Mouse (Mus musculus) adrenal gland, adult 18-20 months (tissue): ENCODE results near the gene Prdm4. TPM values are rescaled to one million over a fixed set of nuclear protein-coding genes. Genes with fewer than 3 reads are reported as not detected.

Experiments
- DNase-seq, 2 experiments: peaks; one replicate each; pipeline ENCODE4 v3.0.0; 2021 to 2022; ENCODE audit warnings: low spot score in 2 of 2
- long read RNA-seq, 2 experiments: library from polyadenylated mRNA; stranded (forward); transcript quantifications; one replicate each; pipeline ENCODE4 v2.0.0; 2021
- total RNA-seq, 2 experiments: library from RNA; stranded (reverse); gene quantifications; 1 replicate in 1 of 2; 2 replicates in 1 of 2; pipeline ENCODE4 v1.2.3; 2021

Prdm4 gene
- total RNA-seq: 10 to 100 TPM; 13.4 to 14.5 TPM
- long read RNA-seq, experiment 1, transcript Prdm4-201 (12 exons, 3,877 nt): major isoform, 9 of 14 reads
- long read RNA-seq, experiment 1, partial matches to known transcripts: 2 of 14 reads
- long read RNA-seq, experiment 1, other reads (novel, unspliced or antisense): 1 of 14 reads
- long read RNA-seq, experiment 2, transcript Prdm4-201 (12 exons, 3,877 nt): major isoform, 11 of 20 reads
- long read RNA-seq, experiment 2, partial matches to known transcripts: 5 of 20 reads
- long read RNA-seq, experiment 2, other reads (novel, unspliced or antisense): 3 of 20 reads

DNA sequence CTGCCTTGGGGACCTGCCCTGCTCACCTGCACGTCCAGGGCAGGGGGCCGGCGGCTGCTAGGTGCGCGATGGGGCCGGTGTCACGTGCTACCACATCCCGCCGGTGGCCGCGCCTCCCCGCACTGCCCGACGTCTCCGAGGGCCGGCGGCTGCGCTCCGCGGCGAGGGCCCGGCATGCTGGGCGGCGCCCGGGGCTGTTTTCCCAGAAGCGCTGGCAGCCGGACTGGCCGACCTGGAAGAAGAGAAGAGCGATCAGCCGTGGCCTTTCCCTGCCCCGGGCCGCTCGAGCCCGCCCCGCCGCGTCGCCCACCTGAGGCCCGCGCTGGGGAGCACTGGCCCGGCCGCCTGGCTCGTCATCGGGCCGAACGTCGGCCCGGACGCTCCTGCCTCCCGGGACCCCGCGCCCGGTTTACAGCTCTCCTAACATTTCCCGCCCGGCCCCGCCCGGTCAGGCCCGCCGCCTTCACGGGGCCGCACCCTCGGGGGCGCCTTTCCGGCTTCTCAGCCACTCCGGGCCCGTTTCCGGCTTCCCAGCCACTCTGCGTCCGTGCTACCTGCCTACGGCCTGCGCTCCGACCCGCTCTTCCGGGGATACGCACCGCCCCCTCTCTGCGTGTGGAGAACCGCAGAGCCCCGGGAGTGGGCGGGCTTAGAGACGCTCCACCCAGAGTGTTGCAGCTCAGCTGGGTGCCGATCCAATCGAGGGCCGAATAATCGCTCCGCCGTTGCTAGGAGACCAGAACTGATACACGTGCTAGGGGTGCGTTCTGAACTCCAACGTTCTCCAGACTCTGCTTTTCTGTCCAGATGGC lies at the start of gene Prdm4:
Gene Prdm4 (minus strand): TSS at position 645 of the 812 bp plus-strand sequence.
- peak; percentile 89 to 90 for DNase-seq

DNA sequence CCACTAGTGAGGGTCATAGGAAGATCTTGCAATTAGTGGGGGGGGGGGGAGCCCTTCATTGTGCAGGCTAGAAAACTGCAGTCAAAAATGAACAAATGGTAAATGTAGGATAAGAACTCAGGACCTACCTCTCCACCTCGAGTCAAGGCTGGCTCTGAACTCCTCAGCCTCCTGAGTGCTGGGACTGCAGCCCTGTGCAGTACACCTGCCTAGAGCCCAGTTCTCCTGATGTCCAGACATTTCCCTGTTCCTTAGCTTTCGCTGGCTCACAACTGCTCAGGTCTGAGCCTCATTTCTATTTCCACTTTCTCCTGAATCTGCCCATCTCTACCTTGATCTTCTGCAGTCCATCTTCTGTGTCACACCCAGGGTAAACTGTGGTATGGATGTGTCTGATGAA lies 49.5 kb upstream of the Prdm4 start:
- no peak for DNase-seq

DNA sequence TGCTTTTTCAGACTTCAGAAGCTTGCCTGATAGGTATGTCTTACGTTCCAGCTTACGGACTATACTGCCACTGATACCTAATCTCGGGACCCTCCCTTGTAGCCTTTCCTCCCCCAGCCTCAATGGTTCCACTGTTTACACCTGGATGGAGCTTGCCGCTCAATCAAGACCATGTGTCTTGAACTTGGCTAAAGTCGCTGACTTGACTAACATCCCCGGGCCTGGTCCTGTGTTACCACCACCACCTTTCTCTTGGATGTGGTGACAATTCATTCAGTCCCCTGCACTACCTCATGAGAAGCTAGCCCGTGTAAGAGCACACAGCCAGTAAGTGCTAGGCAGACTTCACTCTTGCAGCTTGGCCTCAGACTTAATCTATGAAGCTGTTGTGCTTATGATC lies 47.4 kb upstream of the Prdm4 start:
- DNase-seq: no peak

DNA sequence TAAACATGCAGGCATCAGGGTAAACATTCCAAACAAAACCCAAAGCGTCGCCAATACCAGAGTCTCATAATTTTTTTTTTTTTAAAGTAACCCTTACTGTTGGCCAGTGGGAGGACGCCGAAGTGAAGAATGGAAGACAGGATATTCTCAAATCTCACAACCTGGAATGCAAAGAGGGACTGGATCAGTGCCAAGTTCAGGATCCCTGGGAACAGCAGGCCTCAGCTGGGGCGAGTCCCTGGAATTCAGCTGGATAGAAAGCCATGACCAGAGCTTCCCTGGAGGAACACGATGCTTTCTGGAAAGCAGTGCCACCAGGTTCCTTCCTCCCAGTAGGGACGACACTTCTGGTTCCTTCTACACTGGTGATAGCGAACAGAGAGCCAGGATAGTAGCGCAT lies 46.0 kb upstream of the Prdm4 start:
- no peak for DNase-seq

DNA sequence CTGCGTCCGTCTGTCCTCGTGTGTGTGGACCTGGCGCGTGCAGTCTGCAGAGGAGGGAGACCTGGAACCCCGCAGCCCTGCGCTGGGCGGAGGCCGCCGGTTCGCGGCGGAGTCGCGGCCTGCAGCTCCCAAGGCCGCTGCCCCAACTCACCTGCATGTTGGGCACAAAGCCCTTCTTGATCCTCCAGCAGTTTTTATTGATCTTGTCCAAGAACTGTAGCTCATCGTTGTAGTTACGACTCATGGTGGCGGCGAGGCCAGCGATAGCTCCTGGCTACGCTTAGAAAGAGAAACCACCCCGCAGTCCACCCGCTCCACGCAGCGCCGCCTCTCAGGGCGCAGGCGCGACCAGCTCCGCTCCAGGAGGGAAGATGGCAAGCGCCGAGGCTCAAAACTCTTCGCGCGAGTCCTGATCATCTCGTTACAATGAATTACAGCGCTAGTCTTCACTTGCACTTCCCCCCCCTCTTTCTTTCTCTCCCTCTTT lies 40.6 kb upstream of the Prdm4 start, which contains the start of gene Rtcb:
Gene Rtcb (minus strand): TSS at position 360 of the 487 bp plus-strand sequence.
- peak; percentile 98 to 100 for DNase-seq

DNA sequence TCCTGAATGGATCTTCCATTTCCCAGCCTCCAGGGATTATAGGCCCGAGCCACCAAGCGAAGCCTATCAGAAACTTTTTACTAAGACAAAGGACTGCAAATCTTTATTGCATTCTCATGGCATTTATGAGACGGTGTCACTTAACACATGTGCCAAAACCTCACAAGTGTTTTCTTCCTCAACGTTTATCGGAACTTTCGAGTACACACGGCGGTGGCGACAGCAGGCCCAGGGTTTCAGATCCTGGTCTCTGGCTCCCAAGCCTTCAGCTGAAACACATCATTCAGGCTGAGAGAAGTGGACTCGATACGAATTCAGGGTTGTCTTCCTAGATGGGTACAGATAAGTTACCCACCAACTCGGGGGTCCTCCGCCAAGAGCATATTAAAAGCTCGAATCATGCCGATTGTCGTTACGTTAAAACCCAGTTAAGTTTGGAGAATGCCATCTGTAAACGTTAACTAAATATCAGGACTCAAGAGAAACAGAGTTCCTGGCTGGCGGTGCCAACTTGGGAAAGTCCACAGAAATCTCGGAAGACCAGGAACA lies 40.0 kb upstream of the Prdm4 start:
- no peak for DNase-seq

DNA sequence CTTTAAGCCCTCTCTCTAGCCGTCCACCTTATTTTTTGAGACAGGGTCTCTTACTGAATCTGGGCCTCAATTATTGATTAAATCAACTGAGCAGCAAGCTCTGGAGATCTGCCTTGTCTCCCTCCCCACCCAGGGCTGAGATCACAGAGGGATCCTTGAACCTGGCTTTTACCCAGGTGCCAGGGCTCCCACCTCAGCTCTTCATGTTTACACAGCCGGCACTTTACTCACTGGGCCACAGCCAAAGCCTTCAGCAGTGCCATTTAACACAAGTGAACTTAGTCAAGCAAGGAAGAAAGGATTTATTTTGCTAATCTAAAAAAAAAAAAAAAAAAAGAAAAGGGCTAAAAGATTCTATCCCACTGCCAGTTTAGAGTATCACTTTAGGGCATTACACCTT lies 37.5 kb upstream of the Prdm4 start:
- DNase-seq: no peak

DNA sequence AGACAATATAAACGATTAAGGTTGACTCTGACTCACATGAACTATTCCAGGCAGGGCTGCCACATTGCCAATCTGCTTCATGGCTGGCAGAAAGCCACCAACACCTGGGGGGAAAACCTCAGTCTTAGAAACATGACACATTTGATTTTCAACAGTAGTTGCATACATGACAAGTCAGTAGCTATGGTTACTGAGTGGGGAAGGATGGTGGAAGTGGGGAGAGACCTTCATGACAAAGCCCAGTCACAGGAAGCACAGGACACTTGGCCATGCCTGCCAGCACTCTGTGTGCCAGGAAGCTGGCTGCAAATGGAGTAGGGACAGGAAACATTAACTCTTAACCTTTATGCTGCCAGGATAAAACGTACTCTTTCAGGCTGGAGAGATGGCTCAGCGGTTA lies 36.5 kb upstream of the Prdm4 start:
- DNase-seq: no peak

DNA sequence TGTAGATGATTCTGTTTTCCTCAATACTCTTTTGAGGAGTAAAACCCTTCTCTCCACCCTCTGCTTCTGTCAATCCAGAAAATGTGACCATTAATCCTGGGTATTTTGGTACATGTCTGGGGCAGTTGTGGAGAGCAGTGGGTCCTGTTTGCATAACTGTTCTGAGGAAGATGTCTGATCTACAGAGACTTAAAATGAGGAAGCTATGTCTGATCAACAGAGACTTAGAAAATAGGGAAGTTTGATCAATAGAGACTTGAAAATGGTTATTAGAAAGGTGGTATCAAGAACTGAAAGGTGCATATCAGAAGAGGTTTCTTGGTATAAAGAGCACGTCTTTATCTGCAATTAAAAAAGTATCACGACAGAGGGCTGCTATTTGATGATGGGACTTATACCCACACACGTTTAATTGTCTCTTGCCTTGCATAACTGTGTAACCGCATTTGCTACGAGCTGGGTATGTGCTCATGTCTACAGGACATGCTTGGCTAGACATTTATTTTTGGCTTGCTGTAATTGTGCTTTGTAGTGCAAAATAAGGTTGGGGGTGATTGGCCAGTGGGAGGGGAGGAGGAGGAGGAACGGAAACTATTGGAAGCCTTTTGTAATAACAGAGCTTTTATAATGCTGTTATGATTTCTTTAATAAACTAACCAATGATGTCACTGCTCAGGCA lies 35.0 kb upstream of the Prdm4 start:
- no peak for DNase-seq

DNA sequence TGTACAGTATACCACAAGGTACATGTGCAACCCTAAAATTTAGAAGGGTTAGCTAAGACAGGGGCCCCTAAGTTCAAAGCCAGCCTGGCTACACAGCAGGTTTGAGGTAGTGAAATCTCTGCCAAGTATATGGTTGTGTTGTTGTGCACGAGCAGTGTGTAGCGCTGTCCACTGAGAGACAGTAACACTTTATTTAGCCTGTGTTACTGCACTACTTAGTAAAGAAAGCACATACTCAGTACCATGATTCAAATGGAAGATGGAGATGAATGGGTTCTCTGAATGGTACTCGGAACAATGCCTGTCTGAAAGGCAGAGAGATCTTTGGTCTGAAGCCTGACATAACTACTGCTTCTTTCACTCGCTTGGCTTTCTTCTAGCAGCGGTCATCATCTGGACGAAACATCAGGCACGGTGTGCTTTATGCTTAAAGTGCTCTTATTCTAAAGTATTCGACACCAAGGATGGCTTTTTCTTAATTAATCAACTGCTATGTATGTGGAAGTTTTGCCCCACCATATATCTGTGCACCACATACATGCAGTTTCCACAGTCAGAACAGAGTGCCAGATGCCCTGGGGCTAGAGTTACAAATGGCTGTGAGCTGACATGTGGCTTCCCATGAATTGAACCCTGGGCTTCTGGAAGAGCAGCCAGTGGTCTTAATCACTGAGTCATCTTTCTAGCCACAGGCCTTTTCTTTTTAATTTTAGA lies 31.7 kb upstream of the Prdm4 start:
- DNase-seq: no peak

DNA sequence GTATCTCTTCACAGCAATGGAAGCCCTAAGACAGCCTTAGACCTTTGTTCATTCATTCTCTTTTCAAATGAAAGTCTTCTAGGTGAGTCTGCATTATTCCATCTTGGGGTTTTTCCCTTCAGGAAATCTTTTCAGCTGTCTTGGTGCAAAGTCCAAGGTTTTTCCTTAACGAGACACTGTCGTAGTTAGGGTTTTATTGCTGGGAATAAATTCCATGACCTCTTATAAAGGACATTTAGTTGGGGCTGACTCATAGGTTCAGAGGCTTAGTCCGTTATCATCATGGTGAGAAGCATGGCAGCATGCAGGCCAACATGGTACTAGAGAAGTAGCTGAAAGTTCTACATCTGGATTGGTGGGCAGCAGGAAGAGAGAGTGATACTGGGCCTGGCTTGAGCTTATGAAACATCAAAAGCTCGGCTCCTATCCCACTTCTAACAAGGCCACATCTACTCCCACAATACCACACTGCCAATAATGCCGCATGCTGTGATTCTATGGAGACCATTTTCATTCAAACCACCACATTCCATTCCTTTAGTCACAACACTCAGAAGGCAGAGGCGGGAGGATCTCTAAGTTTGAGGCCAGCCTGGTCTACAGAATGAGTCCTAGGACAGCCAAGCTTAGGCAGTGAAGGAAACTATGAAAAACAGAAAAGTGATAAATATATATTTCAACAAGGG lies 19.5 kb upstream of the Prdm4 start:
- DNase-seq: no peak

DNA sequence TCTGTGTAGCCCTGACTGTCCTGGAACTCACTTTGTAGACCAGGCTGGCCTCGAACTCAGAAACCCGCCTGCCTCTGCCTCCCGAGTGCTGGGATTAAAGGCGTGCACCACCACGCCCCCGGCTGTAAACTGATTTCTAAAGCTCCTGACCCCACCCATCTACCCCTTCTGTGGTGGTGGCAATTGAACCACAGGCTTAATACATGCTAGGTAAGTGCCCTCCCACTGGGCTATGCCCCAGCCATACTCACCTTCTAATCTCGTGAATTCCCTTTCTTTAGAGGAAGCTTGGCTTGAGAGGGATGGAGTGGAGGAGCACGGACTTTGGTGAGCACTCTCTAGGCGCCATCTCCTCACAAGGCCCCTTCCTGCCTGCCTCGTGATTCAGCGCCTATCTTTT lies 13.0 kb upstream of the Prdm4 start:
- no peak for DNase-seq

DNA sequence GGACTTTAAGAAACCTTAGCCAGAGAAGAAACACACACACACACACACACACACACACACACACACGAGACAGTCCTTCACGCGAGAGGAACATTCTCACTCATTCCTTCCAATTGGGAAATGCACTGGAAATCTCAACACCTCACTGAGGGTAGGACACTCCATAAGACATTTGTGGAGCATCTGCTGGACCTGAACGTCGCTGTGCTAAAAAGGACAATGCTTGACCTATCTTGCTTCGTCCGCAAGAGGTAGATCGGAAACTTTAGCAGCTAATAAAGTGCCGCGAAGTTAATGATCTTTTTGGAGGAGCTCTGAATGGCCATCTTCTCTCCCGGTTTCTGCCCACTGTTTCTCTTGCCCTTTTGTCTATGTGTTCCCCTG lies 12.3 kb upstream of the Prdm4 start:
- no peak for DNase-seq

DNA sequence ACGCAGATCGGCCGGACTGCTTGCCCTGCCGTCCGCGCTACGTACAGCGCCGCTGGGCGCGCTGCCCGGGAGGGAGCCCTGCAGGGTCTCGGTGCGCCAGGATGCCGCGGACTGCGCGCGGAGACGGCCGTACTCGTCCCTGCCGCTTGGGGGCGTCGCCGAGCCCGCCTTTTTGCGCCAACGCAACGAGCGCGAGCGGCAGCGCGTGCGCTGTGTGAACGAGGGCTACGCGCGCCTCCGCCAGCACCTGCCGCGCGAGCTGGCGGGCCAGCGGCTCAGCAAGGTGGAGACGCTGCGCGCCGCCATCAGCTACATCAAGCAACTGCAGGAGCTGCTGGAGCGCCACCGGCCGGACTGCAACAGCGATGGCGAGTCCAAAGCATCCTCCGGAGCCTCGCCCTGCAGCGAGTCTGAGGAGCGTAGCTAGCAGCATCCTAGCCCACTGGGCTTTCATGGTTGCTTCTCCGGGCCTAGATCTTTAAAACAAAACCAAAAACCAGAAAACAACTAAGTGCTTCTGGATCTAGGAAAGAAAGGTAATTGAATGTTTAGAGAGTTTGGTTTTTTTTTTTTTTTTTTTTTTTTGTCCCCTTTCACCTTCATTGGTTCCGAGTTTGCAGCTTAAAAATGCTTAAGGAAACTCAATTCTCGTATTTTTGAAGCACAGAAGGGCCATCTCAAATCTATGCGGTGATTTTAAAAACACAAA lies 11.7 kb upstream of the Prdm4 start:
- peak; percentile 52 to 59 for DNase-seq

DNA sequence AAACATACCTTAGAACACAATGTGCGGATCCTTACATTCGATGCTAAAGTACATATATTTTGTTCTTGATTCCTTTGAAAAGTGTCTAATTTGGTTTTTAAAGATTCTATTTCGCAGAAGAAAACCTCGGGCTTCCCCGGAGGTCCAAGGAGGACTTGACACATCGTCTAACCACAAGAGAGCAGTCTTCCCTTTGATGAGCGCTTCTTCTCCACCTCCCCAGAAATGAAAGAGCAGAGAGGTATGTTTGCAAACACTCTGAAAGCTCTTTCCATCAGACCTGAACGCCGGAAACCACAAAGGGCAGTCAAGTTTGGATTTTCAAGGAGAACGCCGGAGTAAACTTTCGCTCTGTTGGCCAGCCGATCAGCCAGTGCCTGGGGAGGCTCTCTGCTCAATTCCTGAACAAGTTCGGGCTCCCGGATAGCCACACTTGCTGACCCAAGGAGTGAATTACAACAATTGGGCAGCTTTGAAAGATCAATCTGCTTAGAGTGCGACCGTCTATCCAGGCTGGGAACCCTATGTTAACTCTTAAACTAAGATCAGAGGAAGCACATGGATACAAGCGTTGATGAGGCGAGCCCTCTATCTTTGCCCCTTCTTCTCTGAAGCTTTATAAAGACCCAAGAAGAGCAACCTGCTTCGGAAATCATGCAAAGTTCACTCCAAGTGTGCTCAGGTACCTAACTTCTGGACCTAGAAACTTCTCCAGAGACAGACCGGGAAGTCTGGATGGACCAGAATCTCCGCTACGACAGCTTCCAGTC lies 10.9 kb upstream of the Prdm4 start, which contains the start of gene Ascl4:
Gene Ascl4 (plus strand): TSS at position 6 of the 770 bp plus-strand sequence.
- DNase-seq: peak in 1 of 2 experiments; percentile 19

DNA sequence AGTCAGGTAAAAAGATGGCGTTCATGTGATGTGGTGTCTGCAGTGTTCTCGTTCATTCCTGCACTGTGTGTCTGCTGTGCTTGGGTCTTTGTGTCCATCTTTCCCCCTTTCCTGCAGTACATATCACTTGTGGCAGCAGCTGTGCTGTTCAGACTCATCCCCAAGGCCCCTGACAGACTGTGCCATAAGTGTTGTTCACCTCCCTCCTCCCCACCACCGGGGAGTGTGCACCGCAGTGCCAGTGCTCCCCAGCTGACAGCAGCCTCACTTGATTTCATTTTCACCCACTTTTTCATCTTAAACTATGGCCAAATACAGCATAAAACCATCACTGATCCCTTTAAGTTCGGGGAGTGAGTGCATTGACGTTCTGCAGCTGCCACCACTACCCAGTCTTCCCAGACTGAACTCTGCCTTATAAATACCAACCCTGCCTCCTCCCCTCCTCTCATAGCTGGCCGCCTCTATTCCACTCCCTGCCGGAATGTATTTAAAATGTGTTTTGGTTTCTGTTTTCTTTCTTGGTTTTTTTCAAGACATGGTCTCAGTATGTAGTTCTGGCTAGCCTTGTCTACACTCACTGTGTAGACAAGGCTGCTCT lies 37.0 kb downstream of the Prdm4 start:
- no peak for DNase-seq

DNA sequence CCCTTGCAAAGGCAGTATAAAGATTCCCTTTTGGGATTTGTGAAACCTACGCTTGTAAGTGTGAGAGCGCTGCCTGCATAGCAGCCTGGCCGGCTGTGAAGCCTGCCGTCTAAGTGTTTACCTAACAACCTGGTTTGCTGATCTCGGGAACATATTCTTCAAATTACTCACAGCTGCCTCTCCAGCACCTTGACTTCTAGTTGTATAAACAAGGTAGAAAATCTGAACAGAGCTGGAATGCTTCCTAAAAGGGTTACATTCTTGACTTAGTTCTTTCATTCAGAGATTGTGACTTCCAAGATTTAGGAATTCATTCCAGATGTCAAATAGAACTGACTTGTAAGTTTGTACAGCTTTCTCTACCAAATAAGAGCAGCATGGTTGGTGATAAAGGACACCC lies 41.1 kb downstream of the Prdm4 start:
- DNase-seq: no peak

DNA sequence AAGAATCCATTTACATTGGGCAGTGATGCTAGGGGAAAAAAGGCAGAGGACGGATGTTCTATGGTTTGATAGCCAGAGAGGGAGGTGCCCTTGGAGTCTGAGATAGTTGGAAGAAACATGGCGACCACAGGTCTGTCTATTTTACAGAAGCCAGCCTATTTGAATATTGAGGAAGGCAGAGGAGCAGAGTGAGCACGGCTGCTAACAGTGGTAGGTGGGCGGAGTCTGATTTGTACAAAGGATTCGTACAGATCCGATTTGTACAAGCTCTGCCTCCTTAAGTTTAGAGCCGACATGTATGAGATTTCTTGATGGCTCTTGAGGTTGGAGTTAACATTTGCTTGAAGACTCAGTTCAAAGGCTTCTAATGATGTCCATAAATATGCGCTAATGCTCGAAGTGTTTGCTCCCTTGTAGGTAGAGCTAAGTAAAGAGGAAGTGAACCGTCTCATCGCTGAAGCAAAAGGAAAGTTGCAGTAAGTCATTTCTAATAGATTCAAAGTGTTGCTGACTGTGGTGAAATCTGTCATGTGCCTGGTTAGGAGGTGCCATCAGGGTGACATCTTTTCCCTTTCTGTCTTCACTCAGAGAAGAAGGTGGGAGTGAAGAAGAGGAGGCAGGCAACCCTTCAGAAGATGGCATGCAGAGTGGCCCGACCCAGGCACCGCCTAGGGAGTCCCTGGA lies 42.9 kb downstream of the Prdm4 start:
- DNase-seq: no peak
